Mouse (Mus musculus): ENCODE results near the gene Ddx23. TPM values are rescaled to one million over a fixed set of nuclear protein-coding genes. Genes with fewer than 3 reads are reported as not detected.
A peak's percentile ranks its signal among the peaks of the same experiment; 100 is the strongest.

The Ddx23 gene
- total and polyA plus RNA-seq, 3 experiments: 194 to 252 (median 213) TPM

- TF ChIP-seq UBTF (IDR thresholded peaks at IDR 0.05; ENCODE audit: borderline replicate concordance, insufficient read depth, low read depth, low read length) (peak; percentile 38; the same call in 1 of the 2 replicates), RCOR1 (IDR thresholded peaks at IDR 0.05; ENCODE audit: low read depth, low read length) (0 out of 2 replicates have a peak, but pooled peaks have one; percentile 6), CHD1 (IDR thresholded peaks at IDR 0.05; ENCODE audit: low read depth, low read length) (no peak; the same call in 1 of the 2 replicates), JUND (IDR thresholded peaks at IDR 0.05; ENCODE audit: low read depth, low read length) (no peak), CHD2 (IDR thresholded peaks at IDR 0.05; ENCODE audit: low read length) (peak; percentile 92), SMC3 (IDR thresholded peaks at IDR 0.05; ENCODE audit: low read depth, low read length) (peak; percentile 8; the same call in 1 of the 2 replicates)
Observed at GRCm38 (mm10) chr15:98662567-98663545, at the start of gene Ddx23 (continued).

GRCm38 (mm10) chr15:98710442-98710841, 47.7 kb upstream of the Ddx23 start:
- Histone ChIP-seq H3K79me2 (ENCODE audit: control insufficient read depth, insufficient read depth, low read length, poor library complexity) (no peaks in the 10 kb centered on the region), H3K9me3 (replicated peaks; ENCODE audit: insufficient read depth, low read length) (no peaks in the 10 kb centered on the region), H3K4me1 (ENCODE audit: control insufficient read depth in 1 of 2, insufficient read depth in 2 of 2, low read length in 2 of 2) (no peaks in the 10 kb centered on the region; a peak in 1 of 4 replicates), H3K27ac (ENCODE audit: control insufficient read depth, low read depth, low read length) (no peak overlapping the region), H3K27me3 (ENCODE audit: control insufficient read depth in 1 of 2, insufficient read depth in 2 of 2, low read length in 2 of 2) (peaks cover 0 to 3% of the 10 kb centered on the region in 2 experiments; a peak in 2 of 4 replicates), H3K36me3 (ENCODE audit: control insufficient read depth in 1 of 2, insufficient read depth in 2 of 2, low read length in 2 of 2) (no peaks in the 10 kb centered on the region; a peak in 1 of 4 replicates), H3K4me3 (ENCODE audit: control insufficient read depth in 1 of 2, insufficient read depth in 1 of 2, low read depth in 2 of 2, low read length in 2 of 2) (no peak overlapping the region), H3K9ac (ENCODE audit: control insufficient read depth, low read depth, low read length, poor library complexity, severe bottlenecking) (no peak overlapping the region)
- peak; percentile 87 for DNase-seq (ENCODE audit: low read depth, low spot score)
- no peak for TF ChIP-seq POLR2AphosphoS5 (IDR thresholded peaks at IDR 0.05; ENCODE audit: borderline replicate concordance, low read depth, low read length)
- no peak for TF ChIP-seq UBTF (IDR thresholded peaks at IDR 0.05; ENCODE audit: borderline replicate concordance, insufficient read depth, low read depth, low read length)
- TF ChIP-seq SMC3 (IDR thresholded peaks at IDR 0.05; ENCODE audit: low read depth, low read length): peak; percentile 86
- TF ChIP-seq KAT2A (conservative IDR thresholded peaks at IDR 0.05; ENCODE audit: low read depth, low read length): no peak
- no peak for TF ChIP-seq ZMIZ1 (IDR thresholded peaks at IDR 0.05; ENCODE audit: low read depth, low read length)
- no peak for TF ChIP-seq MEF2A (IDR thresholded peaks at IDR 0.05; ENCODE audit: extremely low read depth, insufficient replicate concordance, low read depth, low read length, poor library complexity, severe bottlenecking)
- no peak for TF ChIP-seq E2F4 (IDR thresholded peaks at IDR 0.05; ENCODE audit: borderline replicate concordance, low read depth, low read length)
- peak; percentile 36; the same call in 1 of the 2 replicates for TF ChIP-seq MXI1 (IDR thresholded peaks at IDR 0.05; ENCODE audit: low read depth, low read length)
- TF ChIP-seq NELFE (IDR thresholded peaks at IDR 0.05; ENCODE audit: low read depth, low read length): no peak
- TF ChIP-seq ZKSCAN1 (IDR thresholded peaks at IDR 0.05; ENCODE audit: low read depth, low read length): no peak
- no peak for TF ChIP-seq USF2 (IDR thresholded peaks at IDR 0.05; ENCODE audit: borderline replicate concordance in 1 of 2, insufficient read depth in 1 of 2, low read depth in 1 of 2, low read length in 2 of 2)
- TF ChIP-seq CHD1 (IDR thresholded peaks at IDR 0.05; ENCODE audit: low read depth, low read length): no peak
- TF ChIP-seq USF1 (IDR thresholded peaks at IDR 0.05; ENCODE audit: low read depth, low read length): no peak
- peak; percentile 80 to 95 (median 90) for TF ChIP-seq CTCF (IDR thresholded peaks at IDR 0.05 in 2 of 3, conservative IDR thresholded peaks at IDR 0.05 in 1 of 3; ENCODE audit: control insufficient read depth in 1 of 3, insufficient read depth in 1 of 3, low read depth in 2 of 3, low read length in 3 of 3, poor library complexity in 1 of 3, severe bottlenecking in 1 of 3)
- no peak for TF ChIP-seq MAFK (IDR thresholded peaks at IDR 0.05; ENCODE audit: borderline replicate concordance, low read depth, low read length)
- no peak for TF ChIP-seq ETS1 (IDR thresholded peaks at IDR 0.05; ENCODE audit: low read depth, low read length)
- no peak for TF ChIP-seq MAZ (IDR thresholded peaks at IDR 0.05; ENCODE audit: low read depth, low read length)
- TF ChIP-seq TAL1 (IDR thresholded peaks at IDR 0.05; ENCODE audit: low read length): no peak
- TF ChIP-seq EP300 (IDR thresholded peaks at IDR 0.05; ENCODE audit: low read depth in 1 of 2, low read length in 2 of 2): no peak
- TF ChIP-seq RAD21 (IDR thresholded peaks at IDR 0.05; ENCODE audit: low read depth, low read length): peak; percentile 67
- TF ChIP-seq MAX (IDR thresholded peaks at IDR 0.05; ENCODE audit: low read length): no peak
- TF ChIP-seq SIN3A (IDR thresholded peaks at IDR 0.05; ENCODE audit: low read length): peak; percentile 54; the same call in 1 of the 2 replicates
- TF ChIP-seq ZC3H11A (IDR thresholded peaks at IDR 0.05; ENCODE audit: low read depth, low read length): peak; percentile 63
- no peak for TF ChIP-seq TBP (IDR thresholded peaks at IDR 0.05; ENCODE audit: low read depth, low read length)
- 0 out of 2 replicates have a peak, but pooled peaks have one; percentile 16 for TF ChIP-seq TCF12 (IDR thresholded peaks at IDR 0.05; ENCODE audit: low read depth, low read length)
- TF ChIP-seq CHD2 (IDR thresholded peaks at IDR 0.05; ENCODE audit: low read length): no peak
- TF ChIP-seq POLR2AphosphoS2 (IDR thresholded peaks at IDR 0.05; ENCODE audit: low read length): no peak
- no peak for TF ChIP-seq JUND (IDR thresholded peaks at IDR 0.05; ENCODE audit: low read depth, low read length)
- TF ChIP-seq HCFC1 (IDR thresholded peaks at IDR 0.05; ENCODE audit: low read depth, low read length): no peak
- no peak for TF ChIP-seq MYB (IDR thresholded peaks at IDR 0.05; ENCODE audit: low read depth, low read length)

Measured in MEL (cell line).